Mouse (Mus musculus): Measurements from ENCODE around the gene Esm1.

Esm1 gene

DNA sequence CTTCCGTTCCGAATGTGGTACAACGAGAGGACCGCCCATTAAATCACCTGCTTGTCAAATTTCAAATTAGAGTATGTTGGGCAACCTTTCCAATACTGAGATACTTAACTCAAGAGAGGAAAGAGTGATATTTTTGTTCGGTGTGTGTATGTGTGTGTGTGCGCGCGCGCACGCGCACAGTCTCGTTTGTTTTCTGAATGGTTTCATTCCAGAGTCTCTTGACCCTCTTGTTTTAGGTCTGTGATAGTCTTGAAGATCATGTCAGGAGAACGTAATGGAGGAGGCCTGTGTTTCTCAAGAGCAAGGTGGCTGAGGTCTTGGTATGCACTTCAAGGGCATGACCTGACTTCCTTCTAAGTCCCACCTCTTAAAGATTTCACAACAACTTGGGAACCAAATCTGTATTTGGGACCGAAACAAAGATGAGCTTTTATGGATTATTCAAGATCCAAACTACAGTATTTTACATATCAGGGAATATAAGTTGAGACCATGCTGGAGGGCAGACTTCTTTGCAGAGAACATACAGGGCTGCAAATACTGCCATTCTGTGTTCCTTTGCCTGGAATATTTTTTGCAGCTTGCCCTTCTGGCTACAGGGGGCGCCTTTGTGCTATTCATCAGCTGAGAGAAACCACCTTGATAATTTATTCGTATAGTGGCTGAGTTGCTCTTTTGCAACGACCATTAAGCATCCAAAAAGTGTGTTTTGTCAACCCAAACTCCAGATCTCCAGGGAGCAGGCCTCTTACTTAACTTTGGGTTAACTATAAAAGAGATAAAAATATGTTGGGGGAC lies 18.4 kb downstream of the Esm1 start:
- no peak for DNase-seq (ENCODE audit: low spot score)

DNA sequence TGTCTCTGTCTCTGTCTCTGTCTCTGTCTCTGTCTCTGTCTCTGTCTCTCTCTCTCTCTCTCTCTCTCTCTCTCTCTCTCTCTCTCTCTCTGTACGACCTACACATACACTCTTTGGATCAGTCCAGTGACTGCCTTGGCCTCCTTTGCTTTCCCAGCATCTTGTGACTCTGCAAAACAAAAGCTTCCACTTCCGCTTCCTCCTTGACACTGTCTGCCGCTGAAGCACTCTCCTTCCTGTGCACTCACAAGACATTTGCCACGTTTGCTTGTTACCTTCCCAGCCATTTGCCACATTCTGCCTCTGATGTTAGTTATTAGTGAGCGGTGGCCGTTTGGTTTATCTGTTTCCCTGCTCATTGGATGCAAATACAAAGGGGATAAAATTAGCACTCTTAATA lies 32.7 kb downstream of the Esm1 start:
- DNase-seq (ENCODE audit: low spot score), result no peak

- DNase-seq (ENCODE audit: low spot score), result no peak
Measured at GRCm38 (mm10) chr13:113245025-113245424, 35.6 kb downstream of the Esm1 start.

DNA sequence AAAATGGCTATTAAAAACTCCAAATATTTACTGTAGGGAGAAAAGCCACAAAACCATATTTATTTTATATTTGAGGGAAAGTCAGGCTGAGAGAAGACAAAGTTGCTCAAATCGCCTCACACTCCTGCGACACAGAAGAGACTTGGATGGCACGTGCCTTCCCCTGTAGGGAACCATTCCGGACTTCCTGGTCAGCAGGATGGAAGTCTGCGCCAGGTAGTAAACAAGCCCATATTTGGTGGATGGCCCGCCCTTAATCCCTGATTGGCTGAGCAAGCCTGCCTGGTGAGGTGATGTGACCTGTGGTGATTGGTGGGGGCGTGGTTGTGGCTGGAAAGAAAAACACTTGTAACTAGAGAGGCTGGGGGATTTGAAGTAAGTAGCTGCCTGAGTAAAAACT lies 43.1 kb downstream of the Esm1 start:
- peak; percentile 46 for DNase-seq (ENCODE audit: low spot score)

DNA sequence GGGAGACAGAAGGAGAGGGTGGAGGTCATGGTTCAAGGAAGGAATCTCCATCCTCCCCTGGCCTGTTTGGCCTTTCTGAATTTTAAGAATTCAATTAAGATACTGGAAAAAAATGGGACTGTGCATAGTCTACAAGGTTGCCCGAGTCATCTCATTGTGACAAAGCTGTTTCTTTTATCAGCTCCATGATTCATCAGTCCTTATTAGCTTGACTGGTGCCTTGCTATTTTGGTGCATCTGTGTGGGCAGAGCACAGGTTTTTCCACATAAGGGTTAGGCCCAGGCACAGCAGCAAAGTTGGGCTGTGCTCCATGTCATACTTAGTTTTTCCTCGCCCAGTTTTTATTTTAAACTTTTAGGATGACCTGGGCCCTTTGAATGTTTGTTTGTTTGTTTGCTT lies 47.3 kb downstream of the Esm1 start:
- no peak for DNase-seq (ENCODE audit: low spot score)

DNA sequence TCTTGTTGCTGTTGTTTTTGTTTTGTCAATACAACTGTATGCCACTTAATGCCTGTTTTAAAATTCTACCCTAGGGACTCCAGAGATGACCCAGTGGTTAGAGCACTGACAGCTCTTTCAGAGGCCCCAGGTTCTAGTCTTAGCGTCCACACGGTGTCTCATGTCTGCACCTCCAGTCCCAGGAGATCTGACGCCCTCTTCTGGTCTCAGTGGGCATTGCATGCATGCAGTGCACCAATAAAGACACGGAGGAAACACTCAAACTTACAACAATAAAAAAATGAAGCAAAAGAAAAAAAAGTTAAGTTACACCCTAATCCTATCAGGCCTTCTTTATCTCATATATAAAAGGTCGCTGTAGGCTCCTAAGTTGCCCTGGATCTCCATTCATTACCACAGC lies 47.7 kb downstream of the Esm1 start:
- no peak for DNase-seq (ENCODE audit: low spot score)

GRCm38 (mm10) chr13:113259237-113259636 lies 49.8 kb downstream of the Esm1 start:
- DNase-seq (ENCODE audit: low spot score), result no peak

DNA sequence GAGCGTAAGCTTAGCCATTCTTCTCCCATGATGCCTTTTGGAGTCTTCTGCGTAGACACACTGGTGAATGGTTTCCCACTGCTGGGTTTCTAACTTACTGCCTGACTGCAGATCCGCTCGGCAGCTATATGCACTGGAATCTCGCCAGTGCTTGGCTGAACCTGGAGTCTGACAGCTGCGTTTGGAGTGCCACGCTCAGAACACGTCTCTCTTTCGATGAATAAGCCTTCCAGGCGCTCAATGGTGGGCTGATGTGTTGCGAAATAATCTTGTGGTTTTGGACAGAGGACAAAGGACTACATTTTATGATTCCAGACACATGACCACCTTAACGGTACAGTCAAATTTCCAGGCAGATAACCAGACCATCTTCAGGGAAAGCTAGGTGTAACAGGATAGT lies 53.4 kb downstream of the Esm1 start:
- no peak for DNase-seq (ENCODE audit: low spot score)

- DNase-seq (ENCODE audit: low spot score), result no peak
Measured at GRCm38 (mm10) chr13:113265257-113265656, 55.8 kb downstream of the Esm1 start.

DNA sequence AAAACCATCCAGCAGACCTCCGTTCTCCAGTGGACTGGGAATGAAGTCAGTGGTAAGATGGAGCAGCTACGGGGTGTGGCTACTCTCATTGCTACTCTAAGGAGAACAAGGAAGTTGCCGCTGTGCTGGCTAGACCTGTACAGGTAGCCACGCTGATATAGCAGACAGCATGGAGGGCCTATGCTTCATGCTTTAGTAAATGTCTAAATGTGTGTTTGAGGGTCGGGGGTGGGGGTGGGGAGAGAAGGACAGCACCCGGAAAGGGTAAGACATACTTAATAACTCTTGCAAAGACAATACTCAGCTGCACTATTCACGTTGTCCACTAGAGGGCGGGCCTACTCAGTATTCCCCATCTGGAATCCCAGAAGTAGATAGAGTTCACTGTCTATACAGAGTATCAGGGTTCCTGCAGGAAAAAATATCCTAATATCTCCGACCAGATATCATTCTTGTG lies 57.1 kb downstream of the Esm1 start:
- peak; percentile 54 for DNase-seq (ENCODE audit: low spot score)

DNA sequence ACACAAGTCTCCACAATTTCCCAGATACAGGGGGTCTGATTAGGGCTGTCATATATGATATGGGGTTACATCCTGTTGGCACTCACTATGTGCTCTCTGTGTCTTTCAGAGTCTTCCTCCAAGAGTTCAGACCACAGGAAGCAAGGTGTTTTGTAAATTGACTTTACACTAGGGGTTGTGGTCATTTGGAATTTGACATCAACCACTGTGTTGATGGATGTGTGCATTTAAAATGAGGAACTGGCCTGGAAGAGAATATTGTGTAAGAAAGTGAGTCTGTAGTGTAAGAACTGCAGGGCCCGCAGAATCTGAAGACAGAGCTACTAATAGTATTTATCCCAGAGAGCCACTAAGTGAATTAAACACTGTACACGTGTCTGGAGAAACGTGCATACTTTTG lies 57.7 kb downstream of the Esm1 start:
- DNase-seq (ENCODE audit: low spot score), result no peak
